Comparison of ENCODE assay signal across 15 mouse cellular contexts in genomic region chr14:31785681-31786080, GRCm38 (mm10). TPM values are rescaled to one million over a fixed set of nuclear protein-coding genes. Genes with fewer than 3 reads are reported as not detected.
DNase-seq lines count a peak whose midpoint lies in the region; ATAC-seq and TF ChIP-seq lines count a peak whose summit lies in the region.
"Had no signal": no experiment of that assay in that cellular context is flagged by ENCODE, and none has a peak within 500 bp of the region (broad histone marks: within the 10 kb centered on the region; RNA-seq: fewer than 3 reads in every experiment).

No protein-coding gene starts in this region.

- H3K4me2 ChIP-seq in intestine, postnatal 0 days (replicated peaks; ENCODE audit: low read depth) = no peak overlapping the region
- H3K4me2 ChIP-seq in intestine, embryonic 15.5 days (replicated peaks) = no peak overlapping the region
- H3K4me2 ChIP-seq: embryonic facial prominence, embryonic 13.5 days; limb, embryonic 15.5 days had no signal

- no peaks in the 10 kb centered on the region for H3K27me3 ChIP-seq in intestine, postnatal 0 days (replicated peaks; ENCODE audit: control insufficient read depth, insufficient read depth, low read length)
- H3K27me3 ChIP-seq in intestine, embryonic 15.5 days (replicated peaks) = no peaks in the 10 kb centered on the region
- H3K27me3 ChIP-seq in G1E (ENCODE audit: insufficient read depth, low read length) = no peaks in the 10 kb centered on the region
- no peaks in the 10 kb centered on the region for H3K27me3 ChIP-seq in thymus, adult 2 months (ENCODE audit: control insufficient read depth, insufficient read depth, low read length)
- H3K27me3 ChIP-seq: embryonic facial prominence, embryonic 13.5 days; limb, embryonic 15.5 days had no signal

- no peak for TF ChIP-seq POLR2A in thymus, adult 2 months (IDR thresholded peaks at IDR 0.05; ENCODE audit: control insufficient read depth, extremely low read depth, insufficient read depth, low read length, poor library complexity)

- peak; percentile 92 for DNase-seq in 416B (ENCODE audit: low read depth)
- no peak for DNase-seq in G1E (ENCODE audit: low spot score)
- peak; percentile 57 for DNase-seq in induced T-regulatory cell, adult 2 months (ENCODE audit: low read depth)
- no peak for DNase-seq in thymus, postnatal 14 days
- no peak for DNase-seq in thymus, adult 2 months
- DNase-seq: cerebellum, postnatal 10 days; gastrocnemius, postnatal 36 days; heart, postnatal 36 days; kidney, postnatal 36 days had no signal

- H3K4me3 ChIP-seq in intestine, postnatal 0 days (ENCODE audit: low read depth, low read length) = no peak overlapping the region
- H3K4me3 ChIP-seq in intestine, embryonic 15.5 days (replicated peaks) = no peak overlapping the region
- no peak overlapping the region for H3K4me3 ChIP-seq in G1E (ENCODE audit: low read depth, low read length)
- H3K4me3 ChIP-seq in thymus, adult 2 months (ENCODE audit: control insufficient read depth, insufficient read depth, low read length) = no peak overlapping the region
- H3K4me3 ChIP-seq: embryonic facial prominence, embryonic 13.5 days; limb, embryonic 15.5 days; myocyte had no signal

- TF ChIP-seq CTCF in intestine, postnatal 0 days (IDR thresholded peaks at IDR 0.05; ENCODE audit: low read depth) = peak; percentile 56
- 0 out of 2 replicates have a peak, but pooled peaks have one; percentile 4 for TF ChIP-seq CTCF in G1E (IDR thresholded peaks at IDR 0.05; ENCODE audit: low read depth, low read length)
- TF ChIP-seq CTCF in thymus, adult 2 months (IDR thresholded peaks at IDR 0.05; ENCODE audit: borderline replicate concordance, control insufficient read depth, extremely low read depth, insufficient read depth, low read length, poor library complexity) = no peak

- ATAC-seq in intestine, postnatal 0 days = no peak
- no peak for ATAC-seq in intestine, embryonic 15.5 days
- ATAC-seq in G1E (ENCODE audit: extremely low read depth, insufficient number of reproducible peaks, low FRiP score, poor library complexity, severe bottlenecking) = no peak
- ATAC-seq: intestine, embryonic 16.5 days had no signal

- no peaks in the 10 kb centered on the region for H3K4me1 ChIP-seq in intestine, postnatal 0 days (replicated peaks; ENCODE audit: control insufficient read depth, insufficient read depth, low read length)
- H3K4me1 ChIP-seq in intestine, embryonic 15.5 days (replicated peaks) = 0 out of 2 replicates have a peak, but pooled peaks cover 2% of the 10 kb centered on the region
- H3K4me1 ChIP-seq in G1E (ENCODE audit: insufficient read depth, low read depth, low read length) = peaks cover 39% of the 10 kb centered on the region
- H3K4me1 ChIP-seq in thymus, adult 2 months (replicated peaks; ENCODE audit: control insufficient read depth, insufficient read depth, low read length) = peaks cover 4% of the 10 kb centered on the region

- H3K27ac ChIP-seq in intestine, postnatal 0 days (ENCODE audit: low read depth, low read length) = no peak overlapping the region
- H3K27ac ChIP-seq in intestine, embryonic 15.5 days = no peak overlapping the region
- no peak overlapping the region for H3K27ac ChIP-seq in thymus, adult 2 months (ENCODE audit: control insufficient read depth, insufficient read depth, low read length)
- H3K27ac ChIP-seq: embryonic facial prominence, embryonic 13.5 days; limb, embryonic 15.5 days had no signal

- no peaks in the 10 kb centered on the region for H3K36me3 ChIP-seq in intestine, postnatal 0 days (ENCODE audit: control insufficient read depth, insufficient read depth)
- no peaks in the 10 kb centered on the region for H3K36me3 ChIP-seq in intestine, embryonic 15.5 days
- H3K36me3 ChIP-seq in G1E (replicated peaks) = peaks cover 2% of the 10 kb centered on the region
- H3K36me3 ChIP-seq in thymus, adult 2 months (ENCODE audit: control insufficient read depth, insufficient read depth, low read length) = no peaks in the 10 kb centered on the region
- H3K36me3 ChIP-seq: embryonic facial prominence, embryonic 13.5 days; limb, embryonic 15.5 days had no signal

- no peak overlapping the region for H3K9ac ChIP-seq in intestine, postnatal 0 days (ENCODE audit: low read depth, low read length)
- no peak overlapping the region for H3K9ac ChIP-seq in intestine, embryonic 15.5 days
- H3K9ac ChIP-seq: embryonic facial prominence, embryonic 13.5 days; limb, embryonic 15.5 days had no signal

- no peaks in the 10 kb centered on the region for H3K9me3 ChIP-seq in intestine, postnatal 0 days (ENCODE audit: control insufficient read depth)
- H3K9me3 ChIP-seq in intestine, embryonic 15.5 days = no peaks in the 10 kb centered on the region
- H3K9me3 ChIP-seq in G1E (replicated peaks) = no peaks in the 10 kb centered on the region
- H3K9me3 ChIP-seq: embryonic facial prominence, embryonic 13.5 days; limb, embryonic 15.5 days had no signal

RNA-seq across cellular contexts. Expression of gene Ankrd28, which starts 44.8 kb away (rescaled TPM):
- 3.9 and 4.6 TPM in 2 replicates for polyA plus RNA-seq in intestine, postnatal 0 days (2015; fragmentation: Nextera tagmentation; extraction: Ambion mirVana)
- 6.7 and 7.4 TPM in 2 replicates for polyA plus RNA-seq in intestine, embryonic 15.5 days (2015; fragmentation: Nextera tagmentation; extraction: Ambion mirVana)
- total RNA-seq in G1E (2014; fragmentation: Nextera tagmentation) (33.9 and 40.9 TPM in 2 replicates), G1E (2017) (66.9 and 69.4 TPM in 2 replicates)
- polyA plus RNA-seq in G1E (2012) = 2.6 and 3.2 TPM in 2 replicates
- polyA plus RNA-seq in thymus, adult 2 months (2012; rRNA removed) = 18.2 and 20.0 TPM in 2 replicates

Comparison
In these comparisons a context has a peak if more than half of its experiments do, and no peak if none do; other contexts are left out.
1. DNase-seq: peak in 416B (single experiment) and induced T-regulatory cell, adult 2 months (single experiment); none in G1E (single experiment), thymus, postnatal 14 days (single experiment) and thymus, adult 2 months (single experiment).